Mouse (Mus musculus): ENCODE data around the gene Plagl1.

Gene Plagl1

DNA sequence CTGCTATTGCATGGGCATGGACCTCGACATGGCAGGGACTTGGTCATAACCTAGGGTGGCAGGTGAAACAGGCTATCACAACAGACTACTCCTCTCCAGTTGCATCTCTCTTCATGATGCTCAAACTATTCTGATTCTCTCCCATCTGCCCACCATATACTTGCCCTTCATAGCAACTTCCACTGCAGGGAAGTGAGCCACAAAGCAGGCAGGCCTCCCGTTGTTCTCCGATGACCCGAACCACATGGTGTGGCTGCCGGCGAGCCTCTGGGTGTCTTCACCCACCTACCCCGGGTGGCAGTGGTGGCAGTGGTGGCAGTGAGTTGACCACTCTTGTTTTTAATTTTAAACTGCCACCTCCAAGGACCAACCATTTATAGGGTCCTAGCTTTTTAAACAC lies 75.4 kb downstream of the Plagl1 start:
- no peak for DNase-seq

GRCm38 (mm10) chr10:13137906-13138305 lies 77.6 kb downstream of the Plagl1 start:
- DNase-seq = no peak

- no peak for DNase-seq
Observed at GRCm38 (mm10) chr10:13140434-13140833, 80.1 kb downstream of the Plagl1 start.

GRCm38 (mm10) chr10:13150435-13150834 lies 90.1 kb downstream of the Plagl1 start:
- DNase-seq = no peak

DNA sequence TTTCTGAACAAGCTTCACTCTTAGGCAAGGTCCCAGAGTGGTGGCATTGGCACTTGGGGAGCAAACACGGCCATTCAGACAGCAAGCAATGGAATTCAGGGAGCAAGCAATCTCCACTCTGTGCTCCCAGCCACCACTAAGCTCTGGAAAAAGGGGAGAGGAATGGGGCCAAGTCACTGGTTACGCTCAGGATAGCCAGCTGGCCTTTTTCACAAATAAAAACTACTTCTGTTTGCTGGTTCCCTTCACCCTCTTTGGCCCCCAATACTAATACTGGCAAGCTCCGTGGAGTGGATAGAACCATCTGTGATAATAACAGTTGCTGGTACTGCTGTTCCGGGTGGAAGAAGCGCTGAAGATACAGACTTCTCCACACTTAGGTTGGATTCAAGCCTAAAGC lies 91.0 kb downstream of the Plagl1 start:
- no peak for DNase-seq

- DNase-seq = no peak
Observed at GRCm38 (mm10) chr10:13152811-13153364, 92.6 kb downstream of the Plagl1 start.

DNA sequence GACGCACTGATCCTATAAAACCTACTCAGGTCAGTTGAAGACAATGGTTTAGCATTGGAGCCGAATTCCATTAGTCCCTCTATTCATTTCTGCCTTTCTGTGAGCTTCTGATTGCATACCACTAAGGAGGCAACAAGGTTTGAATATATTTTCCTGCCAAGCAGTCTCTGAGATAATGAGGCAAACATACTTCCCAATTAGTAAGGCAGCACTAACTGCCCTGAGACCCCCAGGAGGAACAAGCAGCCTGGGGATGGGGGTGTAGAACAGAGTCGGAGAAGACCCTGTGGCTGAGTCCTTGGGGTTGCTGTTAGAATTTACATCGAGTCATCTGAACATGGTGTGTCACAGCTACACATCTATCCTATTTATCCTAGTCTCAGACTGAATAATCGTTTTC lies 95.1 kb downstream of the Plagl1 start:
- no peak for DNase-seq

GRCm38 (mm10) chr10:13160913-13161312 lies 100.6 kb downstream of the Plagl1 start:
- DNase-seq = no peak

- no peak for DNase-seq
Observed at GRCm38 (mm10) chr10:13162031-13162430, 101.7 kb downstream of the Plagl1 start.

DNA sequence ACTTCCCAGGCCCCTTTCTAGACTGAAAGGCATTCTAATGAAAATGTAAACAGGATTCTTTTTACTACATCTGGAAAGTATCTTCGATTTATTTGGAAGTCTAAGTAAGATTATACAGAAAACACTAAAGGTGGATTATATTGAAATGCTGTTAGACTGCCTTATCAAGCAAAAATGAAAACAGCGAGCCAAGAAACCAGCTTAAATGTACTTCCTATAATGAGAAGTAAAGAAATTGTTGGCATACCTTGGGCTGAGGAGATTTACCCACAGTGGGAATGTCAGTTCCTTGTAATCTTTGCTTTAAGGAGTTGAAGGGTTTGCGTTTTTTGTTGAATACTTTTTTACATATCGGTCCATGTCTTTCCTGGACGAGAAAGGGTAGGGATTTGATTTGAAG lies 108.2 kb downstream of the Plagl1 start:
- DNase-seq = no peak

- no peak for DNase-seq
Observed at GRCm38 (mm10) chr10:13170739-13171448, 110.6 kb downstream of the Plagl1 start.

GRCm38 (mm10) chr10:13171461-13171860 lies 111.2 kb downstream of the Plagl1 start:
- no peak for DNase-seq

- DNase-seq = no peak
Observed at GRCm38 (mm10) chr10:13172798-13173221, 112.5 kb downstream of the Plagl1 start.

GRCm38 (mm10) chr10:13175866-13176265 lies 115.6 kb downstream of the Plagl1 start:
- no peak for DNase-seq

- DNase-seq = no peak
Observed at GRCm38 (mm10) chr10:13177973-13178624, 117.8 kb downstream of the Plagl1 start, which contains the start of gene Zc2hc1b. Zc2hc1b (minus strand) TSS chr10:13178023.

DNA sequence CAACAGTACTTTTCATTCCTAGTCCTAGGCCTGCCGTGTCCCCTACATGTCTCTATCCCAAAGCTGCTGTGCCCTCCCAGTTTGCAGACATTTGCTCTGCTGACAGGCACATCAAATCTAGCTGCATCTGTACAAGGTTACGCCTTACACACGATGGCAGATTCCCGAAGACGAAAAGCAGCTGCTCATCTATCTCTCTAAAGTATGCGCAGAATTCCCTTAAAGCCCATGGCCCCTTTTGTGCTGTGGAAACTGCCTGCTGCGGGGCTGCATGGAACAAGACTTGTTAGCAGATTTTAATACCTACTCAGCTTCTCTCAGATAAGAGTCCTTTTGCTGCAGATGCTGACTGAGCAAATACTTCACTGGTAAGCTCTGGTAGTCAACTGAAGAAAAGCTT lies 119.9 kb downstream of the Plagl1 start:
- no peak for DNase-seq

Data from cerebellum, adult 11-12 months (tissue).